Mouse (Mus musculus): Measurements from ENCODE around the gene Rft1. TPM values are rescaled to one million over a fixed set of nuclear protein-coding genes. Genes with fewer than 3 reads are reported as not detected.
A peak's percentile ranks its signal among the peaks of the same experiment; 100 is the strongest.

The Rft1 gene
- polyA plus RNA-seq (2012; fragmentation: generic; extraction: Trizol): 12.3 TPM

DNA sequence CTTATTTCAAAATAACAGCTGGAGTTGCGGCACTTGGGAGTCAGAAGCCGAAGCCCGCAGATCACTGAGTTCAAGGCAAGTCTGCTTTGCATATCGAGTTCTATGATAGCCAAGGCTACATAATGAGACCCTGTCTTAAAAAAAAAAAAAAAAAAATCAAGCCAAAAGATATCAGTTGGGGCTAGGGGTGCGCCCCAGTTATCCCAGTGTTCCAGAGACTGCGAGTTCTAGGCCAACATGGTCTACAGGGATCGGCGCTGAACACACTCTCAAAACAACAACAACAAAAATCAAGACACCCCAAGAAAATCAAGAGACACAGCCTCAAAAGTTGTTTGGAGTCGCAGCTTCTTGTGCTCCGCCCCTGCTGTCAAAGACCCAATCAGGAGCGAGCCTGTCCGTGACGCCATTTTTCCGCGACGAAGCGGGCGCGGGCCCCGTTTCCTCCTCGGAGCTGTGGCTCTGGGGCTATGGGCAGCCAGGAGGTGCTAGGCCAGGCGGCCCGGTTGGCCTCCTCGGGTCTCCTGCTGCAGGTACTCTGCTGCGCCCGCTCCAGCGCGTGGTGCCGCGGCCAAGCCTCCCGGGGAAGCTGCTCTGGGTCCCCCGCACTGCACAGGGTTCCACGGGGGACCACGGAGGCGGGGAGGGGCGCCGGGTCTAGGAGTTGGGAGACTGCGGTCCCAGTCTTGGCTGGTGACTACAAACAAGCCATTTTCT, at the start of gene Rft1:
Gene Rft1 (plus strand): TSS at position 418 of the 717 bp plus-strand sequence.
- H3ac ChIP-seq (ENCODE audit: control insufficient read depth, insufficient read length): peak within 1 kb of the TSS; percentile 67
- peak within 1 kb of the TSS; percentile 41 for H3K4me3 ChIP-seq
- TF ChIP-seq REST (IDR thresholded peaks at IDR 0.05; ENCODE audit: insufficient read depth, insufficient read length) (no peak), SRF (IDR thresholded peaks at IDR 0.05; ENCODE audit: control insufficient read depth, insufficient read length, low read depth) (no peak), POLR2A (IDR thresholded peaks at IDR 0.05; ENCODE audit: insufficient read length, low read depth) (peak; percentile 92), MAX (IDR thresholded peaks at IDR 0.05; ENCODE audit: low read depth) (no peak), MYOD1 (IDR thresholded peaks at IDR 0.05; ENCODE audit: control insufficient read depth in 1 of 3, insufficient read length in 2 of 3, low read depth in 2 of 3) (no peak), POLR2AphosphoS2 (IDR thresholded peaks at IDR 0.05; ENCODE audit: insufficient read length, low read depth) (peak; percentile 98), E2F4 (IDR thresholded peaks at IDR 0.05; ENCODE audit: insufficient read depth) (no peak), TCF3 (IDR thresholded peaks at IDR 0.05; ENCODE audit: insufficient read length, low read depth) (no peak), CEBPB (IDR thresholded peaks at IDR 0.05; ENCODE audit: insufficient read depth, poor library complexity, severe bottlenecking) (no peak), USF1 (IDR thresholded peaks at IDR 0.05; ENCODE audit: low read depth) (no peak), MYOG (IDR thresholded peaks at IDR 0.05; ENCODE audit: control insufficient read depth in 1 of 3, insufficient read depth in 1 of 3, insufficient read length in 2 of 3, low read depth in 2 of 3) (peak in 1 of 3 experiments; percentile 18), TCF12 (IDR thresholded peaks at IDR 0.05; ENCODE audit: insufficient read depth, poor library complexity, severe bottlenecking) (no peak)
- peak within 1 kb of the TSS; percentile 93 for H3K4me2 ChIP-seq (ENCODE audit: low read depth)
- H3K27me3 ChIP-seq (ENCODE audit: control insufficient read depth, insufficient read depth, insufficient read length): no peaks in the 10 kb centered on the region
- no peaks in the 10 kb centered on the region for H3K36me3 ChIP-seq (ENCODE audit: control insufficient read depth, insufficient read depth)
- no peaks in the 10 kb centered on the region for H3K79me2 ChIP-seq (ENCODE audit: control insufficient read depth, insufficient read depth)

GRCm38 (mm10) chr14:30606817-30607216, 47.3 kb upstream of the Rft1 start:
- Histone ChIP-seq H3ac (ENCODE audit: control insufficient read depth, insufficient read length) (no peak overlapping the region), H3K4me3 (no peak overlapping the region), H3K79me2 (ENCODE audit: control insufficient read depth, insufficient read depth) (no peaks in the 10 kb centered on the region), H3K36me3 (ENCODE audit: control insufficient read depth, insufficient read depth) (peaks cover 11% of the 10 kb centered on the region), H3K4me2 (ENCODE audit: low read depth) (no peak overlapping the region), H3K27me3 (ENCODE audit: control insufficient read depth, insufficient read depth, insufficient read length) (no peaks in the 10 kb centered on the region)
- TF ChIP-seq CEBPB (IDR thresholded peaks at IDR 0.05; ENCODE audit: insufficient read depth, poor library complexity, severe bottlenecking) (no peak), E2F4 (IDR thresholded peaks at IDR 0.05; ENCODE audit: insufficient read depth) (no peak), TCF12 (IDR thresholded peaks at IDR 0.05; ENCODE audit: insufficient read depth, poor library complexity, severe bottlenecking) (no peak), MYOD1 (IDR thresholded peaks at IDR 0.05; ENCODE audit: control insufficient read depth in 1 of 3, insufficient read length in 2 of 3, low read depth in 2 of 3) (no peak), MAX (IDR thresholded peaks at IDR 0.05; ENCODE audit: low read depth) (no peak), USF1 (IDR thresholded peaks at IDR 0.05; ENCODE audit: low read depth) (no peak), SRF (IDR thresholded peaks at IDR 0.05; ENCODE audit: control insufficient read depth, insufficient read length, low read depth) (no peak), POLR2AphosphoS2 (IDR thresholded peaks at IDR 0.05; ENCODE audit: insufficient read length, low read depth) (no peak), REST (IDR thresholded peaks at IDR 0.05; ENCODE audit: insufficient read depth, insufficient read length) (no peak), MYOG (IDR thresholded peaks at IDR 0.05; ENCODE audit: control insufficient read depth in 1 of 3, insufficient read depth in 1 of 3, insufficient read length in 2 of 3, low read depth in 2 of 3) (no peak), TCF3 (IDR thresholded peaks at IDR 0.05; ENCODE audit: insufficient read length, low read depth) (no peak), POLR2A (IDR thresholded peaks at IDR 0.05; ENCODE audit: insufficient read length, low read depth) (no peak)

DNA sequence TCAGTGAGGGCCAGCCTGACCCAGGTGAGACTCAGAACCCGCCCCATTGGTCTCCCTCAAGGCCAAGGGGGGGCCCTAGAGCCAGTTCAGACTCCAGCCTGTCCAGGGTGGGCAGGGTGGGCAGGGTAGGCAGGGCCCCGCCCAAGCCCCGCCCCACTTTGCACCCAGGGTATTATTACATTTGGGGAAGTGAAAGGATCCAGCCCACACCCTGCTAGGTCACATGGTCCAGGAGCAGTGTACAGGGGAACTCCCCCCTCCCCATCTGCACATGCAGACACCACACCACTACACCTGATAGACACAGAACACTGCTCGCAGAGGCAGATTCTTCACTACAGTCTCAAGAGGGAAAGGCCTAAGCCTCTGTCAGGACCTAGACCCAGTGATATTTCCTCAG, 46.5 kb upstream of the Rft1 start:
- TF ChIP-seq USF1 (IDR thresholded peaks at IDR 0.05; ENCODE audit: low read depth): no peak
- TF ChIP-seq POLR2A (IDR thresholded peaks at IDR 0.05; ENCODE audit: insufficient read length, low read depth): no peak
- no peak for TF ChIP-seq MYOD1 (IDR thresholded peaks at IDR 0.05; ENCODE audit: control insufficient read depth in 1 of 3, insufficient read length in 2 of 3, low read depth in 2 of 3)
- no peak for TF ChIP-seq CEBPB (IDR thresholded peaks at IDR 0.05; ENCODE audit: insufficient read depth, poor library complexity, severe bottlenecking)
- TF ChIP-seq POLR2AphosphoS2 (IDR thresholded peaks at IDR 0.05; ENCODE audit: insufficient read length, low read depth): no peak
- no peak for TF ChIP-seq MYOG (IDR thresholded peaks at IDR 0.05; ENCODE audit: control insufficient read depth in 1 of 3, insufficient read depth in 1 of 3, insufficient read length in 2 of 3, low read depth in 2 of 3)
- no peak for TF ChIP-seq MAX (IDR thresholded peaks at IDR 0.05; ENCODE audit: low read depth)
- no peaks in the 10 kb centered on the region for H3K79me2 ChIP-seq (ENCODE audit: control insufficient read depth, insufficient read depth)
- no peak overlapping the region for H3K4me3 ChIP-seq
- no peak overlapping the region for H3ac ChIP-seq (ENCODE audit: control insufficient read depth, insufficient read length)
- H3K36me3 ChIP-seq (ENCODE audit: control insufficient read depth, insufficient read depth): peaks cover 7% of the 10 kb centered on the region
- no peaks in the 10 kb centered on the region for H3K27me3 ChIP-seq (ENCODE audit: control insufficient read depth, insufficient read depth, insufficient read length)
- no peak overlapping the region for H3K4me2 ChIP-seq (ENCODE audit: low read depth)

GRCm38 (mm10) chr14:30608176-30608575, 46.0 kb upstream of the Rft1 start:
- Histone ChIP-seq H3K36me3 (ENCODE audit: control insufficient read depth, insufficient read depth) (peaks cover 6% of the 10 kb centered on the region), H3K4me3 (no peak overlapping the region), H3ac (ENCODE audit: control insufficient read depth, insufficient read length) (no peak overlapping the region), H3K79me2 (ENCODE audit: control insufficient read depth, insufficient read depth) (no peaks in the 10 kb centered on the region), H3K27me3 (ENCODE audit: control insufficient read depth, insufficient read depth, insufficient read length) (no peaks in the 10 kb centered on the region), H3K4me2 (ENCODE audit: low read depth) (no peak overlapping the region)
- no peak for TF ChIP-seq POLR2AphosphoS2 (IDR thresholded peaks at IDR 0.05; ENCODE audit: insufficient read length, low read depth)
- no peak for TF ChIP-seq SRF (IDR thresholded peaks at IDR 0.05; ENCODE audit: control insufficient read depth, insufficient read length, low read depth)
- TF ChIP-seq CEBPB (IDR thresholded peaks at IDR 0.05; ENCODE audit: insufficient read depth, poor library complexity, severe bottlenecking): no peak
- no peak for TF ChIP-seq TCF3 (IDR thresholded peaks at IDR 0.05; ENCODE audit: insufficient read length, low read depth)

- H3ac ChIP-seq (ENCODE audit: control insufficient read depth, insufficient read length): no peak overlapping the region
- no peak overlapping the region for H3K4me3 ChIP-seq
- H3K27me3 ChIP-seq (ENCODE audit: control insufficient read depth, insufficient read depth, insufficient read length): no peaks in the 10 kb centered on the region
- peaks cover 5% of the 10 kb centered on the region for H3K79me2 ChIP-seq (ENCODE audit: control insufficient read depth, insufficient read depth)
- H3K36me3 ChIP-seq (ENCODE audit: control insufficient read depth, insufficient read depth): no peaks in the 10 kb centered on the region
- H3K4me2 ChIP-seq (ENCODE audit: low read depth): no peak overlapping the region
- TF ChIP-seq POLR2A (IDR thresholded peaks at IDR 0.05; ENCODE audit: insufficient read length, low read depth): no peak
- TF ChIP-seq MAX (IDR thresholded peaks at IDR 0.05; ENCODE audit: low read depth): no peak
- no peak for TF ChIP-seq SRF (IDR thresholded peaks at IDR 0.05; ENCODE audit: control insufficient read depth, insufficient read length, low read depth)
- TF ChIP-seq MYOG (IDR thresholded peaks at IDR 0.05; ENCODE audit: control insufficient read depth in 1 of 3, insufficient read depth in 1 of 3, insufficient read length in 2 of 3, low read depth in 2 of 3): peak in 1 of 3 experiments; percentile 59
- peak in 1 of 3 experiments; percentile 54 for TF ChIP-seq MYOD1 (IDR thresholded peaks at IDR 0.05; ENCODE audit: control insufficient read depth in 1 of 3, insufficient read length in 2 of 3, low read depth in 2 of 3)
- TF ChIP-seq TCF12 (IDR thresholded peaks at IDR 0.05; ENCODE audit: insufficient read depth, poor library complexity, severe bottlenecking): no peak
- no peak for TF ChIP-seq E2F4 (IDR thresholded peaks at IDR 0.05; ENCODE audit: insufficient read depth)
- no peak for TF ChIP-seq CEBPB (IDR thresholded peaks at IDR 0.05; ENCODE audit: insufficient read depth, poor library complexity, severe bottlenecking)
- no peak for TF ChIP-seq REST (IDR thresholded peaks at IDR 0.05; ENCODE audit: insufficient read depth, insufficient read length)
- no peak for TF ChIP-seq POLR2AphosphoS2 (IDR thresholded peaks at IDR 0.05; ENCODE audit: insufficient read length, low read depth)
- TF ChIP-seq USF1 (IDR thresholded peaks at IDR 0.05; ENCODE audit: low read depth): no peak
Measured at GRCm38 (mm10) chr14:30609499-30609898, 44.7 kb upstream of the Rft1 start.

Measured in myocyte (in vitro differentiated cells).